Mouse (Mus musculus): ENCODE results near the gene Il17rb.

- TF ChIP-seq GATA2 (IDR thresholded peaks at IDR 0.05; ENCODE audit: borderline replicate concordance, low read depth, low read length), result no peak
- TF ChIP-seq GATA1 (IDR thresholded peaks at IDR 0.05; ENCODE audit: borderline replicate concordance, low read length), result no peak
- TF ChIP-seq CTCF (IDR thresholded peaks at IDR 0.05; ENCODE audit: low read depth, low read length), result no peak
- TF ChIP-seq POLR2AphosphoS5 (IDR thresholded peaks at IDR 0.05; ENCODE audit: insufficient replicate concordance, low read depth, low read length), result no peak
These were observed 9.8 kb downstream of the Il17rb start for GRCm38 (mm10) chr14:29998747-29999474.

Data from G1E (cell line).